Mouse (Mus musculus): ENCODE data around the gene Bmp2k.

DNA sequence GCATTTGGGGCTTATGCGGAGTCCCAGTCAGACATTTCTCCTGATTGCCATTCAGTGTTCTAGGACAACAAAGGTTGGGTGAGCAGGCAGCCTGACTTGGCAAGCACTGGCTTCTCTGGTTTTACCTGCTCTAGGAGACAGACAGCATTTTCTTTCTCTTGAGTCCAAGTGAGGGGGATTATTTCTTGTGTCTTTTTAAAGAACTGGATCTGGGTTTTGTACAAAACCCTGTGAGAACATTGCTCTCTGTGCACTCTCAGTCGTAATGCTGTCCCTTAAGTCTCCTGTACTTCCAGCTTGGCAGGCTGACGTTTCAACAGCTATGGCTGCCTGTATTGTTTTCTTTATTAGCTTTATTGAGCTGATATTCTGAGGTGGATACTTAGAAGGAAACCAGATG is 58.9 kb downstream of the Bmp2k start:
- TF ChIP-seq CTCF (IDR thresholded peaks at IDR 0.05; ENCODE audit: insufficient read depth, low read length) = no peak
- TF ChIP-seq POLR2A (IDR thresholded peaks at IDR 0.05; ENCODE audit: borderline replicate concordance, extremely low read depth, low read depth, low read length) = no peak
